Comparison of ENCODE assay signal across 11 mouse cellular contexts in the genomic region with DNA sequence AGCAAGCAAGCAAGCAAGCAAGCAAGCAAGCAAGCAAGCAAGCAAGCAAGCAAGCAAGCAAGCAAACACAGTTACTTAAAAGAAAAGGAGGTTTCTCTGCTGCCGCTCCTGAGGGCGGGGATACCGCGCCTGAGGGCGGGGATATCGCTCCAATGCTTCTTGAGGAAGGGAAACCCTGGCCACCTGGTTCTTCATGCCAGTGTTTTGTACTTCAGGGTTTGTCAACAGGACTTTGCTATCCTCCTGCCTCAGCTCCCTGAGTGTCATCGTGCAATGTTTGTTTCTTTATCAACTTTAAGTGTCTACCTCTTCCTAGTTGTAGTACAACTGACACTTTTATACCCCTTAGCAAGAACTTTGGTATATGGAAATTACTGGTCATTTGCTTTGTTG.
DNase-seq lines count a peak whose midpoint lies in the region; ATAC-seq and TF ChIP-seq lines count a peak whose summit lies in the region.
"Had no signal": no experiment of that assay in that cellular context is flagged by ENCODE, and none has a peak within 500 bp of the region (broad histone marks: within the 10 kb centered on the region; RNA-seq: fewer than 3 reads in every experiment).

No protein-coding gene starts in this region.

- ATAC-seq in kidney, embryonic 15.5 days (replicated peaks; ENCODE audit: low FRiP score): no peak
- ATAC-seq in liver, postnatal 0 days: no peak
- no peak for ATAC-seq in forebrain, embryonic 12.5 days (ENCODE audit: low FRiP score)
- no peak for ATAC-seq in midbrain, embryonic 16.5 days

- no peak for DNase-seq in kidney, adult 8-10 months
- no peak for DNase-seq in CH12.LX (ENCODE audit: extremely low read depth)
- peak; percentile 49 for DNase-seq in ZHBTc4 (ENCODE audit: low read depth, low spot score)
- peak; percentile 35 for DNase-seq in liver, postnatal 0 days
- no peak for DNase-seq in layer of hippocampus, adult 2 months (ENCODE audit: low spot score in 2 of 2)
- DNase-seq: adrenal gland, postnatal 36 days; cerebellum, adult 9-11 months had no signal

- no peak for TF ChIP-seq RAD21 in CH12.LX (IDR thresholded peaks at IDR 0.05; ENCODE audit: low read depth, low read length)

- in situ Hi-C loops in CH12.LX (cut with MboI; ENCODE audit: low pct_ligation_motif_present, low pct_unique_long_range_greater_than_20kb, low sequenced_read_pairs): no loop called here

- H3K27ac ChIP-seq in kidney, embryonic 15.5 days: 0 out of 2 replicates have a peak overlapping the region, but pooled peaks have one; percentile 48
- no peak overlapping the region for H3K27ac ChIP-seq in CH12.LX (ENCODE audit: insufficient read depth, low read depth)
- no peak overlapping the region for H3K27ac ChIP-seq in liver, postnatal 0 days (ENCODE audit: low read depth)
- H3K27ac ChIP-seq in forebrain, embryonic 12.5 days: no peak overlapping the region
- no peak overlapping the region for H3K27ac ChIP-seq in layer of hippocampus, adult 2 months
- H3K27ac ChIP-seq in midbrain, embryonic 16.5 days (ENCODE audit: low read length): no peak overlapping the region
- H3K27ac ChIP-seq: hindbrain, embryonic 13.5 days had no signal

- peaks cover 12% of the 10 kb centered on the region for H3K4me1 ChIP-seq in kidney, embryonic 15.5 days
- H3K4me1 ChIP-seq in CH12.LX (ENCODE audit: control insufficient read depth in 1 of 2, insufficient read depth in 2 of 2): peaks cover 18 to 26% of the 10 kb centered on the region in 2 experiments; a peak in 3 of 4 replicates
- H3K4me1 ChIP-seq in liver, postnatal 0 days (ENCODE audit: insufficient read depth): peaks cover 2% of the 10 kb centered on the region
- H3K4me1 ChIP-seq in forebrain, embryonic 12.5 days: 0 out of 2 replicates have a peak, but pooled peaks cover 9% of the 10 kb centered on the region
- no peaks in the 10 kb centered on the region for H3K4me1 ChIP-seq in midbrain, embryonic 16.5 days (ENCODE audit: control insufficient read depth, insufficient read depth, low read length)
- H3K4me1 ChIP-seq: hindbrain, embryonic 13.5 days had no signal

- H3K79me2 ChIP-seq in CH12.LX (replicated peaks; ENCODE audit: control insufficient read depth, extremely low read depth, insufficient read depth, poor library complexity, severe bottlenecking): no peaks in the 10 kb centered on the region

- no peak for TF ChIP-seq POLR2A in CH12.LX (IDR thresholded peaks at IDR 0.05; ENCODE audit: low read depth, low read length)

- TF ChIP-seq CTCF in CH12.LX (conservative IDR thresholded peaks at IDR 0.05 in 1 of 2, IDR thresholded peaks at IDR 0.05 in 1 of 2; ENCODE audit: low read depth in 2 of 2, low read length in 2 of 2): no peak
- TF ChIP-seq CTCF in liver, postnatal 0 days (IDR thresholded peaks at IDR 0.05; ENCODE audit: low read depth): no peak
- TF ChIP-seq CTCF in layer of hippocampus, adult 2 months (conservative IDR thresholded peaks at IDR 0.05): no peak

- H3K36me3 ChIP-seq in kidney, embryonic 15.5 days: no peaks in the 10 kb centered on the region
- H3K36me3 ChIP-seq in CH12.LX (replicated peaks in 1 of 2; ENCODE audit: control insufficient read depth in 1 of 2, insufficient read depth in 1 of 2, low read length in 1 of 2): no peaks in the 10 kb centered on the region
- no peaks in the 10 kb centered on the region for H3K36me3 ChIP-seq in liver, postnatal 0 days (replicated peaks; ENCODE audit: insufficient read depth, low read length)
- H3K36me3 ChIP-seq in forebrain, embryonic 12.5 days (replicated peaks): no peaks in the 10 kb centered on the region
- H3K36me3 ChIP-seq in midbrain, embryonic 16.5 days (ENCODE audit: control insufficient read depth, insufficient read depth, low read length): no peaks in the 10 kb centered on the region
- H3K36me3 ChIP-seq: hindbrain, embryonic 13.5 days had no signal

- WGBS in kidney, embryonic 15.5 days: 55% methylated on average over 7 of the region's 7 CpGs
- WGBS in liver, postnatal 0 days (ENCODE audit: insufficient replicate concordance): 53% methylated on average over 7 of the region's 7 CpGs
- WGBS in forebrain, embryonic 12.5 days: 41% methylated on average over 7 of the region's 7 CpGs
- WGBS in midbrain, embryonic 16.5 days: 46% methylated on average over 7 of the region's 7 CpGs

- dilution Hi-C loops in CH12.LX (cut with MboI; ENCODE audit: extremely low pct_ligation_motif_present, extremely low pct_unique_long_range_greater_than_20kb, low sequenced_read_pairs): no loop called here

- H3K4me2 ChIP-seq in kidney, embryonic 15.5 days: peak overlapping the region; percentile 48; the same call in 1 of the 2 replicates
- H3K4me2 ChIP-seq in CH12.LX (ENCODE audit: insufficient read depth, low read depth, poor library complexity, severe bottlenecking): peak overlapping the region; percentile 26; the same call in 1 of the 2 replicates
- peak overlapping the region; percentile 13; the same call in 1 of the 2 replicates for H3K4me2 ChIP-seq in liver, postnatal 0 days (ENCODE audit: low read depth, low read length)
- no peak overlapping the region for H3K4me2 ChIP-seq in forebrain, embryonic 12.5 days
- H3K4me2 ChIP-seq in midbrain, embryonic 16.5 days (ENCODE audit: low read length): no peak overlapping the region
- H3K4me2 ChIP-seq: hindbrain, embryonic 13.5 days had no signal

- TF ChIP-seq EP300 in CH12.LX (IDR thresholded peaks at IDR 0.05; ENCODE audit: low read length): no peak
- no peak for TF ChIP-seq EP300 in liver, postnatal 0 days (IDR thresholded peaks at IDR 0.05; ENCODE audit: low read depth)

- no peak overlapping the region for H3K4me3 ChIP-seq in kidney, embryonic 15.5 days (replicated peaks)
- no peak overlapping the region for H3K4me3 ChIP-seq in CH12.LX (replicated peaks in 1 of 3; ENCODE audit: low read depth in 2 of 3, low read length in 2 of 3, poor library complexity in 1 of 3)
- H3K4me3 ChIP-seq in liver, postnatal 0 days (ENCODE audit: low read depth, low read length): no peak overlapping the region
- H3K4me3 ChIP-seq in forebrain, embryonic 12.5 days (replicated peaks): no peak overlapping the region
- H3K4me3 ChIP-seq in layer of hippocampus, adult 2 months: no peak overlapping the region
- no peak overlapping the region for H3K4me3 ChIP-seq in midbrain, embryonic 16.5 days (ENCODE audit: low read depth, low read length)
- H3K4me3 ChIP-seq: hindbrain, embryonic 13.5 days had no signal

- no peak overlapping the region for H3K9ac ChIP-seq in kidney, embryonic 15.5 days
- H3K9ac ChIP-seq in CH12.LX (ENCODE audit: insufficient read depth, low read depth): no peak overlapping the region; the same call in 1 of the 2 replicates
- no peak overlapping the region for H3K9ac ChIP-seq in liver, postnatal 0 days (replicated peaks)
- no peak overlapping the region for H3K9ac ChIP-seq in forebrain, embryonic 12.5 days
- H3K9ac ChIP-seq in midbrain, embryonic 16.5 days (ENCODE audit: low read depth, low read length): no peak overlapping the region
- H3K9ac ChIP-seq: hindbrain, embryonic 13.5 days had no signal

- no peaks in the 10 kb centered on the region for H3K27me3 ChIP-seq in kidney, embryonic 15.5 days
- H3K27me3 ChIP-seq in CH12.LX (replicated peaks): no peaks in the 10 kb centered on the region
- H3K27me3 ChIP-seq in liver, postnatal 0 days (ENCODE audit: insufficient read depth, low read length): no peaks in the 10 kb centered on the region
- peaks cover 11% of the 10 kb centered on the region; the same call in 1 of the 2 replicates for H3K27me3 ChIP-seq in forebrain, embryonic 12.5 days
- H3K27me3 ChIP-seq in midbrain, embryonic 16.5 days (ENCODE audit: control insufficient read depth, insufficient read depth, low read depth, low read length): no peaks in the 10 kb centered on the region
- H3K27me3 ChIP-seq: hindbrain, embryonic 13.5 days had no signal

- H3K9me3 ChIP-seq in kidney, embryonic 15.5 days (replicated peaks): no peaks in the 10 kb centered on the region
- H3K9me3 ChIP-seq in CH12.LX (replicated peaks; ENCODE audit: low read length): peaks cover 14% of the 10 kb centered on the region
- no peaks in the 10 kb centered on the region for H3K9me3 ChIP-seq in liver, postnatal 0 days (ENCODE audit: low read length)
- no peaks in the 10 kb centered on the region for H3K9me3 ChIP-seq in forebrain, embryonic 12.5 days
- no peaks in the 10 kb centered on the region for H3K9me3 ChIP-seq in midbrain, embryonic 16.5 days (replicated peaks; ENCODE audit: control insufficient read depth, low read length, poor library complexity, severe bottlenecking)
- H3K9me3 ChIP-seq: hindbrain, embryonic 13.5 days had no signal

TF ChIP-seq in CH12.LX, 34 proteins besides CTCF, POLR2A, EP300 and RAD21:
- no peak for TF ChIP-seq HCFC1 (IDR thresholded peaks at IDR 0.05; ENCODE audit: low read depth, low read length)
- no peak for TF ChIP-seq NELFE (IDR thresholded peaks at IDR 0.05; ENCODE audit: low read depth, low read length)
TF ChIP-seq in CH12.LX: peak in this region for 0.

Comparison
In these comparisons a context has a peak if more than half of its experiments do, and no peak if none do; other contexts are left out.
1. H3K4me2 ChIP-seq: peak in kidney, embryonic 15.5 days (single experiment), CH12.LX (single experiment) and liver, postnatal 0 days (single experiment); none in forebrain, embryonic 12.5 days (single experiment) and midbrain, embryonic 16.5 days (single experiment).
2. DNase-seq: peak in ZHBTc4 (single experiment) and liver, postnatal 0 days (single experiment); none in kidney, adult 8-10 months (0 of 2), CH12.LX (single experiment) and layer of hippocampus, adult 2 months (0 of 2).